Mouse (Mus musculus): ENCODE data around the gene Slc7a14. TPM values are rescaled to one million over a fixed set of nuclear protein-coding genes. Genes with fewer than 3 reads are reported as not detected.
A peak's percentile ranks its signal among the peaks of the same experiment; 100 is the strongest.

Slc7a14 gene
- polyA plus RNA-seq, 1 experiment from 2014 or later, result 0.44 TPM

DNA sequence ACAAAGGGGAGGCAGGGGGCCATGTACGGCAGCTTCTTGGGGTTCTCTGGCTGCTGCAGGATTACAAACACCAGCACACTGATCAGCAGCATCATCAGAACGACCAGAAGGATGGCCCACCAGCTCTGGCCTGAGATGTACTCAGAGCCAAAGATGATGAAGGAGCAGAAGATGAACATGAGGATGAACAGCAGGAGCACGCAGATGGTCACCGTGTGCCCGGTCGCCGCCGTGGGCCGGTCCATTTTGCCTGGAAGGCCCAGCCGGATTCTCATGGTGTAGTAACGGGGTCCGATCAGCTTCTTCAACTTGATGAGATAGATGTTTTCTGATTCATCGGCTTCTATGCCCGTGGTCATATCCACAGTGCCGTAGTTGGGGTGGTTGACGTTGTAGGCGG, 86.6 kb downstream of the Slc7a14 start:
- 94% methylated on average over 17 of the region's 17 CpGs for WGBS
- no peaks in the 10 kb centered on the region for H3K4me1 ChIP-seq (ENCODE audit: control insufficient read depth, insufficient read depth, low read length)
- no peaks in the 10 kb centered on the region for H3K9me3 ChIP-seq (ENCODE audit: control insufficient read depth, low read length)
- H3K36me3 ChIP-seq (ENCODE audit: control insufficient read depth, insufficient read depth, low read length), result no peaks in the 10 kb centered on the region
- no peak overlapping the region for H3K4me2 ChIP-seq
- H3K9ac ChIP-seq (ENCODE audit: low read length), result no peak overlapping the region
- no peak overlapping the region for H3K27ac ChIP-seq (ENCODE audit: low read depth, low read length)
- H3K27me3 ChIP-seq (ENCODE audit: control insufficient read depth, insufficient read depth, low read length), result no peaks in the 10 kb centered on the region
- no peak for DNase-seq (ENCODE audit: low spot score, missing footprints)
- H3K4me3 ChIP-seq (ENCODE audit: low read depth, low read length), result no peak overlapping the region
- no peak for ATAC-seq (ENCODE audit: low FRiP score)

DNA sequence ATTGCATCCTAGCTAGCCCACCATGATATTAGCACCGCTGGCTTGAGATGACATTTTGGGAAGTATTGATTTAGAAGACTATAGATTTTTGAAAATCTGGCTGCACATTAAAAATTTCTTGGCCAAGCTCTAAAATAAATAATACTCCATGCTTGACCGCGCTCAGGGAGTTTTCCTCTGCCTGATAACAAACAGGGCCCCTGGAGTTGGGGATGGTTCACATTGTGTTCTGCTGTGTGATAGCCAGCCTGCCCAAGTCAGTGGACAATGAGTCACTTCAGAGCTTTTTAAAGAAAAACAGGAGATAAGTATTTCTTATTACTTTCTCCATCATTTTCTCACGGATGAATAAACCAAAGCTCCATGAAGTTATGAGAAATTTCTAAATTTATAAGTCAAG, 90.1 kb downstream of the Slc7a14 start:
- Histone ChIP-seq H3K4me2 (no peak overlapping the region), H3K36me3 (ENCODE audit: control insufficient read depth, insufficient read depth, low read length) (no peaks in the 10 kb centered on the region), H3K9me3 (ENCODE audit: control insufficient read depth, low read length) (no peaks in the 10 kb centered on the region), H3K27me3 (ENCODE audit: control insufficient read depth, insufficient read depth, low read length) (no peaks in the 10 kb centered on the region), H3K4me3 (ENCODE audit: low read depth, low read length) (no peak overlapping the region), H3K9ac (ENCODE audit: low read length) (no peak overlapping the region), H3K4me1 (ENCODE audit: control insufficient read depth, insufficient read depth, low read length) (no peaks in the 10 kb centered on the region), H3K27ac (ENCODE audit: low read depth, low read length) (no peak overlapping the region)
- DNase-seq (ENCODE audit: low spot score, missing footprints) (no peak), ATAC-seq (ENCODE audit: low FRiP score) (no peak)
- WGBS, result 97% methylated on average over 4 of the region's 4 CpGs

DNA sequence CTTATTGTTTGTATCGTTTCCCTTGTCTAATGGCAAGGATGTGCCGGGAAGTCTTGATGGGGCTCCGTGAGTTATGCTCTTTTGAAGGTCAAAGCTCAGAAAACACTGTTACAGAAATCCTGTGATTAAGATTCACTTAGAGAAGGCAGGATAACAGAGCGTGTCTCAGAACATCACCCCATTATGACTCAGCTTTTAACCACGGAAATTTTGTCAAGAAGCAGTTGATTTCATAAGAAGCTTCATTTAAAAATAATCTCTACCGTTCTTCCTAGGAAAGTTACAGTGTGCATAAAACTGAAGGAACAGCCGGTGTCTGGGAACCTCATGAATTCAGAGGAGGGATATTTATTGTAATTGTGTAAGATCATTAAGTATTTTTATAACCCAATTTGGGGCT, 90.7 kb downstream of the Slc7a14 start:
- Histone ChIP-seq H3K27me3 (ENCODE audit: control insufficient read depth, insufficient read depth, low read length) (no peaks in the 10 kb centered on the region), H3K27ac (ENCODE audit: low read depth, low read length) (no peak overlapping the region), H3K4me1 (ENCODE audit: control insufficient read depth, insufficient read depth, low read length) (no peaks in the 10 kb centered on the region), H3K9me3 (ENCODE audit: control insufficient read depth, low read length) (no peaks in the 10 kb centered on the region), H3K9ac (ENCODE audit: low read length) (no peak overlapping the region), H3K36me3 (ENCODE audit: control insufficient read depth, insufficient read depth, low read length) (no peaks in the 10 kb centered on the region), H3K4me2 (no peak overlapping the region), H3K4me3 (ENCODE audit: low read depth, low read length) (no peak overlapping the region)
- DNase-seq (ENCODE audit: low spot score, missing footprints) (no peak), ATAC-seq (ENCODE audit: low FRiP score) (no peak)
- 89% methylated on average over 7 of the region's 7 CpGs for WGBS

DNA sequence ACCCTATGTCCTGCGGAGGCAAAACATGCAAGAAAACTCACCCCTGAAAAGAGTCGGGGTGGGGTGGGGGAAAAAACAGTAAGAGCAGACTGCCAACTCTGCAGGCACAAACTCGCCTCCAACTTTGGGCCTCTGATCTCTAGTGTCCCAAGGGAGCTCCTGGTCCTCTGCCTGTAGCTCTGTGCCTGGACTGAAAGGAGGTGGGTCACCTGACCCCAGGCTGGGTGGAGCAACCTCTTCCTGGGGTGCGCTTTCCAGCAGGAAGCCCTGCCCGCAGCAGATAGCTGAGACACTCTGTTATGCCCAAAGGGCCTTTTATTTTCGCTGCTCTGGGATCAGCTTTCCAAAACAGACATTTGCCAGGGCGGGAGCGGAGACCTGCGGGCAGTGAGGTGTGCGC, 92.7 kb downstream of the Slc7a14 start:
- Histone ChIP-seq H3K27ac (ENCODE audit: low read depth, low read length) (no peak overlapping the region), H3K9me3 (ENCODE audit: control insufficient read depth, low read length) (no peaks in the 10 kb centered on the region), H3K4me3 (ENCODE audit: low read depth, low read length) (no peak overlapping the region), H3K9ac (ENCODE audit: low read length) (no peak overlapping the region), H3K36me3 (ENCODE audit: control insufficient read depth, insufficient read depth, low read length) (no peaks in the 10 kb centered on the region), H3K27me3 (ENCODE audit: control insufficient read depth, insufficient read depth, low read length) (no peaks in the 10 kb centered on the region), H3K4me2 (no peak overlapping the region), H3K4me1 (ENCODE audit: control insufficient read depth, insufficient read depth, low read length) (0 out of 2 replicates have a peak, but pooled peaks cover 2% of the 10 kb centered on the region)
- 67% methylated on average over 10 of the region's 10 CpGs for WGBS
- ATAC-seq (ENCODE audit: low FRiP score) (no peak), DNase-seq (ENCODE audit: low spot score, missing footprints) (no peak)

DNA sequence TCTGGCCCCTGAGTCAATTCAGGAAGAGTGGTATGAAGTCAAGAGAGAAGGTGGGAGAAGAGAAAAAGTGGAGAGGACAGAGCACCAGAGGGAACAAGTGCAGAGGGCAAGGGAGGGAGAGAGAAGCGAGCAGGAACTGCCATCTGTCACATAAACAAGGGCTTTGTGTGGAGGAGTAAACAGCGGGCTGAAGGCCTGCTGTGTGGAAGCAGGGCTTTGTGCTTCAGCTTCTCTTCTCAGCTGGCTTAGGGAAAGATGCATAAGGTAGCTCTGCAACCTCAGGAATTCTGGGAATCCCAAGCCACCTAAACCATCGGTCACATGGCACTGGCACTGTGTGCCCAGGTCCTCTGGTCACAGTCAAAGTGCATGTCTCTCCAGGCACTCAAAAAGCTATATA, 96.4 kb downstream of the Slc7a14 start:
- peak overlapping the region; percentile 5; the same call in 1 of the 2 replicates for H3K27ac ChIP-seq (ENCODE audit: low read depth, low read length)
- no peak overlapping the region for H3K9ac ChIP-seq (ENCODE audit: low read length)
- 25% methylated on average over 3 of the region's 3 CpGs for WGBS
- DNase-seq (ENCODE audit: low spot score, missing footprints) (no peak), ATAC-seq (ENCODE audit: low FRiP score) (peak; percentile 50)
- no peaks in the 10 kb centered on the region for H3K36me3 ChIP-seq (ENCODE audit: control insufficient read depth, insufficient read depth, low read length)
- H3K4me3 ChIP-seq (ENCODE audit: low read depth, low read length), result no peak overlapping the region
- H3K4me1 ChIP-seq (ENCODE audit: control insufficient read depth, insufficient read depth, low read length), result peaks cover 4% of the 10 kb centered on the region; the same call in 1 of the 2 replicates
- H3K9me3 ChIP-seq (ENCODE audit: control insufficient read depth, low read length), result no peaks in the 10 kb centered on the region
- H3K27me3 ChIP-seq (ENCODE audit: control insufficient read depth, insufficient read depth, low read length), result no peaks in the 10 kb centered on the region
- no peak overlapping the region for H3K4me2 ChIP-seq

DNA sequence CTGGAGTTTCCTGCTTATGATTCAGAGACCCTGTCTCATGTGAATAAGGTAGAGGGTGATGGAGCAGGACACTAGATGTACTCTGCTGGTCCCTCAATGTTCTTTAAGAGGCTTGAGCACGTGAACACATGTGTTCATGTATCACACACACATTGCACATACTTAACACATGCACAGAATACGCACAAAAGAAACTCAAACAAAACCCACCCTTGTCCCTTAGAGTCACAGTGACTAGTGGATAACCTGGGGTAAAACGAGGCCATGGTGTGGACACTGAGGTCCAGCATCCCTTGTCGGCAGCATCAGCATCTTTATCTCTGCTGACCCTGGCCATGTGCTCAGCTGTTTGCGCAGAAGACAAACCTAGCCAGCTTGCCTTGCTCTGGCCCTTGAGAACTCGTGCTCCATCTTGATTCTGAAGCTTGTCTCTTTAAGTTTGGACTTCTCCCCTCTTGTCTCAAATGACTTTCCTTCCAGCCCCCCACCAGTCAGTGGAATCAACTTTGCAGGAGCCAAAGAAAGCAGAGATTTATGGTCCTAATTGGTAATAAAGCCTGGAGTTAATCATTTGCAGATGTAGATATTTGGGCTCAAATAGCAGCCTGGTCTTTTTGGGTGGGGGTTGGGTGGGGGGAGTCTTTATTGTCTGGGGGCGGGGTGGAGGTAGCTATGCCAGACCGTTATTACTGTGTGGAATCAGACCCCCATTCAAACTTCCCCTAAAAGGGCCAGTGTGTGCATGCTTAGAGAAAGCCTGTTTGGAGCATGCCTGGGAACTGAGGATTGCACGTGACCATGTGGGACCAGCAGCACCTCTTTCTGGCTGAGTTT, 97.8 kb downstream of the Slc7a14 start:
- WGBS, result 73% methylated on average over 9 of the region's 9 CpGs
- peak; percentile 88 for DNase-seq (ENCODE audit: low spot score, missing footprints)

DNA sequence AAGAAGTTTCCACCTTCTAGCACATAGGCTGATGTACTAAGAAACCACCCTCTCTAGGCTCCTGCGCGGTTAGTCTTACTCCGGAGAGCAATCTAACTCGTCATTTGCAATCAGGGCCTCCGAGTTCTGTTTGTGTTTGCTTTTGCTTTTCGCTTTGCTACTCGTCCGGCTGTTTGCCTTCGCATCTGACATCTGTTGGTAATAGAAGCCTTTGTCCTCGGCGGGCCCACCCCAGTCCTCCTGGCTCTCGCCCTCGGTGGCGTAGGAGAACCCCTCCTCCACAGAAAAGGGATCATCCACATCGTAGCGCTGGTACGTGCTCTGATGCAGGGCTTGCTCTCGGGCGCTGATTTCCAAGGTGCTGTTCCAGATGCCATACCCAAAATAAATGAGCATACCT, 101.2 kb downstream of the Slc7a14 start:
- Histone ChIP-seq H3K9me3 (ENCODE audit: control insufficient read depth, low read length) (no peaks in the 10 kb centered on the region), H3K4me2 (peak overlapping the region; percentile 27; the same call in 1 of the 2 replicates), H3K27me3 (ENCODE audit: control insufficient read depth, insufficient read depth, low read length) (no peaks in the 10 kb centered on the region), H3K36me3 (ENCODE audit: control insufficient read depth, insufficient read depth, low read length) (no peaks in the 10 kb centered on the region), H3K4me3 (ENCODE audit: low read depth, low read length) (no peak overlapping the region), H3K4me1 (ENCODE audit: control insufficient read depth, insufficient read depth, low read length) (peaks cover 6% of the 10 kb centered on the region; the same call in 1 of the 2 replicates), H3K9ac (ENCODE audit: low read length) (0 out of 2 replicates have a peak overlapping the region, but pooled peaks have one; percentile 28), H3K27ac (ENCODE audit: low read depth, low read length) (no peak overlapping the region)
- WGBS, result 9% methylated on average over 19 of the region's 19 CpGs
- ATAC-seq (ENCODE audit: low FRiP score), result peak; percentile 77
- DNase-seq (ENCODE audit: low spot score, missing footprints), result peak; percentile 88

More for the DNA sequence above, 97.8 kb downstream of the Slc7a14 start:
- H3K36me3 ChIP-seq (ENCODE audit: control insufficient read depth, insufficient read depth, low read length), result no peaks in the 10 kb centered on the region
- no peak overlapping the region for H3K4me3 ChIP-seq (ENCODE audit: low read depth, low read length)
- no peaks in the 10 kb centered on the region for H3K27me3 ChIP-seq (ENCODE audit: control insufficient read depth, insufficient read depth, low read length)
- no peak for ATAC-seq (ENCODE audit: low FRiP score)
- peaks cover 6% of the 10 kb centered on the region; the same call in 1 of the 2 replicates for H3K4me1 ChIP-seq (ENCODE audit: control insufficient read depth, insufficient read depth, low read length)
- no peaks in the 10 kb centered on the region for H3K9me3 ChIP-seq (ENCODE audit: control insufficient read depth, low read length)
- H3K9ac ChIP-seq (ENCODE audit: low read length), result no peak overlapping the region
- no peak overlapping the region for H3K27ac ChIP-seq (ENCODE audit: low read depth, low read length)
- H3K4me2 ChIP-seq, result no peak overlapping the region

DNA sequence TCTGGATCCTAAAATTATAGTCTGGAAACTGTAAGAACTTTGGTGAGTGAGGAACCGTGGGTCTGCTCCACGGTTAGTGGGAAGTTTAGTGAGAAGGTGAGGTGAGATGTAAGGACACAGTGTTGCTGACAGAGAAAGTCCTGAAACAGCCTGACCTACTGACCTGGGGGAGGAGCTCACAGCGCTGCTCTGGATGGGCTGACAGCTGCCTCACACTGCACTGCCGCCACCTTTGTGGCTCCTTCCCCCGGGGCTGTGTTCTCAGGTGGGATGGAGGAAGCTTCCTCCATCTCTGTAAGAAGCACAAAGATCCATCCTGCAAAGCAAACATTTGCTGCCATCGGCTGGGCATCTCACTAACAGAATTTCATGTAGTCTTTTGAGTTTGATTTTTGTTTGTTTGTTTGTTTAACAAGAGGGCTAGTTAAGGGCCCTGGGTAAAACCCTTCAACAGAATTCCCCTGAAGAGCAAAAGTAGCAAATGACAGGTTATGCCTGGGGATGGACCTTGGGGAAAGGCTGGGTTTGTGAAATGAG, 101.7 kb downstream of the Slc7a14 start:
- WGBS, result 18% methylated on average over 6 of the region's 6 CpGs
- ATAC-seq (ENCODE audit: low FRiP score), result no peak

DNA sequence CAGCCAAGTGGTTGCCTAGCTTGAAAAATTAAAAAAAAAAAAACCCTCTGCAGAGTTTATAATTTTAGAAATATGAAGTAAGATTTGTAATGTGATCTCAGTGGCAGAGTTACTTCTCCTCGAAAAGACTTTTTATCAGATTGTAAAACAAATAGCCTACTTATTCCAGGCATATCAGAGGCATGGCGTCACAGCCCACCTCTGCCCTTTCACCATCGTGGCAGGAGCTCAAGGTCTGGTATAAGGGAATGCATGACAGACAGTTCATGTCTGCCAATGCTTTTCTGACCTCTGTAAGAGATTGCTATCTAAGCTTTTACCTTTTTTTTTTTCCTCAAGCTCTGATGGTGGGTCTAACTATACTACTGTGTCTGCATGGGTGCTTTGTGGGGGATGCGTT, 102.1 kb downstream of the Slc7a14 start:
- H3K4me2 ChIP-seq, result no peak overlapping the region
- no peaks in the 10 kb centered on the region for H3K36me3 ChIP-seq (ENCODE audit: control insufficient read depth, insufficient read depth, low read length)
- no peak overlapping the region for H3K27ac ChIP-seq (ENCODE audit: low read depth, low read length)
- H3K9me3 ChIP-seq (ENCODE audit: control insufficient read depth, low read length), result no peaks in the 10 kb centered on the region
- 73% methylated on average over 4 of the region's 4 CpGs for WGBS
- no peaks in the 10 kb centered on the region for H3K27me3 ChIP-seq (ENCODE audit: control insufficient read depth, insufficient read depth, low read length)
- no peak overlapping the region for H3K4me3 ChIP-seq (ENCODE audit: low read depth, low read length)
- peaks cover 4% of the 10 kb centered on the region; the same call in 1 of the 2 replicates for H3K4me1 ChIP-seq (ENCODE audit: control insufficient read depth, insufficient read depth, low read length)
- H3K9ac ChIP-seq (ENCODE audit: low read length), result no peak overlapping the region
- no peak for DNase-seq (ENCODE audit: low spot score, missing footprints)
- no peak for ATAC-seq (ENCODE audit: low FRiP score)

More for the DNA sequence above, 101.7 kb downstream of the Slc7a14 start:
- Histone ChIP-seq H3K4me2 (peak overlapping the region; percentile 27; the same call in 1 of the 2 replicates), H3K9me3 (ENCODE audit: control insufficient read depth, low read length) (no peaks in the 10 kb centered on the region), H3K4me3 (ENCODE audit: low read depth, low read length) (no peak overlapping the region), H3K27ac (ENCODE audit: low read depth, low read length) (no peak overlapping the region), H3K36me3 (ENCODE audit: control insufficient read depth, insufficient read depth, low read length) (no peaks in the 10 kb centered on the region), H3K9ac (ENCODE audit: low read length) (0 out of 2 replicates have a peak overlapping the region, but pooled peaks have one; percentile 28), H3K27me3 (ENCODE audit: control insufficient read depth, insufficient read depth, low read length) (no peaks in the 10 kb centered on the region), H3K4me1 (ENCODE audit: control insufficient read depth, insufficient read depth, low read length) (peaks cover 4% of the 10 kb centered on the region; the same call in 1 of the 2 replicates)
- peak; percentile 87 for DNase-seq (ENCODE audit: low spot score, missing footprints)
